Mouse (Mus musculus): Measurements from ENCODE around the gene G430095P16Rik. TPM values are rescaled to one million over a fixed set of nuclear protein-coding genes. Genes with fewer than 3 reads are reported as not detected.

Gene G430095P16Rik
- polyA plus RNA-seq (2014; fragmentation: Nextera tagmentation; extraction: Ambion mirVana): 1.5 and 1.7 TPM in 2 replicates

GRCm38 (mm10) chr8:84722850-84723570 is at the start of gene G430095P16Rik:
Gene G430095P16Rik, plus strand, starts transcription at chr8:84723007.
- peak within 1 kb of the TSS; percentile 20; the same call in 1 of the 2 replicates for H3K4me2 ChIP-seq (ENCODE audit: low read length)
- H3K9ac ChIP-seq (ENCODE audit: low read length): peak within 1 kb of the TSS; percentile 54
- 7% methylated on average over 8 of the region's 10 CpGs for whole genome bisulfite sequencing
- peaks cover 48% of the 10 kb centered on the region for H3K4me1 ChIP-seq (ENCODE audit: control insufficient read depth, insufficient read depth, low read length)
- H3K27me3 ChIP-seq (replicated peaks; ENCODE audit: control insufficient read depth, insufficient read depth, low read length): no peaks in the 10 kb centered on the region
- DNase-seq (ENCODE audit: low spot score) (peak; percentile 88), ATAC-seq (peak; percentile 83)
- H3K36me3 ChIP-seq (ENCODE audit: control insufficient read depth, insufficient read depth, low read length): peaks cover 88% of the 10 kb centered on the region
- no peaks in the 10 kb centered on the region for H3K9me3 ChIP-seq (replicated peaks; ENCODE audit: control insufficient read depth, low read length)
- peak within 1 kb of the TSS; percentile 93 for H3K27ac ChIP-seq (ENCODE audit: low read depth, low read length)
- H3K4me3 ChIP-seq (ENCODE audit: low read depth, low read length): no peak within 1 kb of the TSS

DNA sequence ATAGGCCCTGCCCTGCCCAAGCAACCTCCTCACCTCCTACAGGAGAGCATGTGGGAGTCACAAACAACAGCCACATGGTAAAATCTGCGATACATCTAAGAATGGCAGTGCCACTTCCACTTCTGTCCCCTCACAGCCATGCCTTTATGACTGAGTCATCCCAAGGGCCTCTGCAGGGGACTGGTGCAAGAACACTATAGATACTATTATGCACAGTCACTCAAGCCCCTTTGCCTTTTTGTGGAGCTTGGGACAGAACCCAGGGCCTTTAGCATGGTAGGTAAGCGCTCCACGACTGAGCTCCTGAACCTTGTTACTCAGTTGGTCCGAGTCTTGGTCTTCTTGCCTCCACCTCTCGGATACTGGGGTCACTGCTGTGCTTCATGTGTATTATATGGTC is 45.5 kb upstream of the G430095P16Rik start:
- 95% methylated on average over 5 of the region's 5 CpGs for WGBS
- H3K36me3 ChIP-seq (ENCODE audit: control insufficient read depth, insufficient read depth, low read length): peaks cover 53% of the 10 kb centered on the region
- no peak overlapping the region for H3K9ac ChIP-seq (ENCODE audit: low read length)
- ATAC-seq (no peak), DNase-seq (ENCODE audit: low spot score) (no peak)
- no peak overlapping the region for H3K4me2 ChIP-seq (ENCODE audit: low read length)
- H3K4me1 ChIP-seq (ENCODE audit: control insufficient read depth, insufficient read depth, low read length): no peaks in the 10 kb centered on the region
- no peak overlapping the region for H3K27ac ChIP-seq (ENCODE audit: low read depth, low read length)
- no peak overlapping the region for H3K4me3 ChIP-seq (ENCODE audit: low read depth, low read length)
- H3K9me3 ChIP-seq (replicated peaks; ENCODE audit: control insufficient read depth, low read length): no peaks in the 10 kb centered on the region
- H3K27me3 ChIP-seq (replicated peaks; ENCODE audit: control insufficient read depth, insufficient read depth, low read length): no peaks in the 10 kb centered on the region

DNA sequence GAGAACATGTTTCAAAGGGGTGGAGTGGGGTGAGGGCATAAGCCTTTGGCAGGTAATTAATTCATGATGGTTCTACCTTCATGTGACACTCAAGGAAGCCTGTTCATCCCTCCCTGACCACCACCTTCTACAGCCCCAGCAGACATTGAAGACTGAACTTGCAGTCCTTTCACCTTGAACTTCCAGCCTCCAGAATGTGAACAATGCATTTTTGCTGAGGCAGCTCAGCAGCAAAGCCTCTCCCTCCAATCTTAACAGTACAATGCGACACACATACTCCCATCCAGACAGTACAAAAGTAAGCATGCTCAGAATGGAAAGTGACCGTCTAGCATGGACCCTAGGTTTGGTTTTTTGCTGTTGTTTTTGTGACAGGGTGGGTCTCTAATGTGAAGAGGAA is 41.3 kb upstream of the G430095P16Rik start:
- Histone ChIP-seq H3K9me3 (replicated peaks; ENCODE audit: control insufficient read depth, low read length) (no peaks in the 10 kb centered on the region), H3K27ac (ENCODE audit: low read depth, low read length) (no peak overlapping the region), H3K4me1 (ENCODE audit: control insufficient read depth, insufficient read depth, low read length) (peaks cover 12% of the 10 kb centered on the region), H3K9ac (ENCODE audit: low read length) (no peak overlapping the region), H3K4me3 (ENCODE audit: low read depth, low read length) (no peak overlapping the region), H3K36me3 (ENCODE audit: control insufficient read depth, insufficient read depth, low read length) (peaks cover 24% of the 10 kb centered on the region), H3K4me2 (ENCODE audit: low read length) (no peak overlapping the region), H3K27me3 (replicated peaks; ENCODE audit: control insufficient read depth, insufficient read depth, low read length) (no peaks in the 10 kb centered on the region)
- no peak for DNase-seq (ENCODE audit: low spot score)
- no peak for ATAC-seq
- 82% methylated on average over 2 of the region's 2 CpGs for WGBS

- ATAC-seq (no peak), DNase-seq (ENCODE audit: low spot score) (no peak)
- no peak overlapping the region for H3K4me3 ChIP-seq (ENCODE audit: low read depth, low read length)
- H3K4me2 ChIP-seq (ENCODE audit: low read length): no peak overlapping the region
- H3K4me1 ChIP-seq (ENCODE audit: control insufficient read depth, insufficient read depth, low read length): peaks cover 16% of the 10 kb centered on the region
- no peaks in the 10 kb centered on the region for H3K9me3 ChIP-seq (replicated peaks; ENCODE audit: control insufficient read depth, low read length)
- no peak overlapping the region for H3K27ac ChIP-seq (ENCODE audit: low read depth, low read length)
- no peak overlapping the region for H3K9ac ChIP-seq (ENCODE audit: low read length)
- peaks cover 19% of the 10 kb centered on the region for H3K36me3 ChIP-seq (ENCODE audit: control insufficient read depth, insufficient read depth, low read length)
- WGBS: 92% methylated on average over 2 of the region's 2 CpGs
- no peaks in the 10 kb centered on the region for H3K27me3 ChIP-seq (replicated peaks; ENCODE audit: control insufficient read depth, insufficient read depth, low read length)
Measured at GRCm38 (mm10) chr8:84682257-84682656, 40.5 kb upstream of the G430095P16Rik start.

DNA sequence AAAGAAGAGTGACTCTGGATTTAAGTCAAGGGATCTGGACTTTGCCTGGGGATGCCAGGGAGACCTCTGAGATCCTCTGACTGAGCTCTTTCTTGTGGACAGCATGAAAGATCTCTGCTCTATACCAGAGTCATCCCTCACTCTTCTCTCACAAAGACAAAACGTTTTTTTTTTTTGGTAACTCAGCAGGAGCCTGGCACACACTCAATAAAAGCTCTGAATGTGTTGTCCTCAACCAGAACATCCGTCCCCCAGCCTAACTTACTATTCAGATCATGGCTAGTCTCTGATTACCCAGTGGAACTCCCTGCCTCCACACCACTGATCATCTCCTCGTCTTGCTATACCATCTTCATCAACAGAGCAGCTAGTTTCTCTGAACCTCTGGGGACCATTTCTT is 38.3 kb upstream of the G430095P16Rik start:
- peaks cover 16% of the 10 kb centered on the region for H3K36me3 ChIP-seq (ENCODE audit: control insufficient read depth, insufficient read depth, low read length)
- H3K9me3 ChIP-seq (replicated peaks; ENCODE audit: control insufficient read depth, low read length): no peaks in the 10 kb centered on the region
- H3K4me3 ChIP-seq (ENCODE audit: low read depth, low read length): no peak overlapping the region
- no peak overlapping the region for H3K27ac ChIP-seq (ENCODE audit: low read depth, low read length)
- DNase-seq (ENCODE audit: low spot score): no peak
- ATAC-seq: no peak
- H3K4me2 ChIP-seq (ENCODE audit: low read length): no peak overlapping the region
- no peaks in the 10 kb centered on the region for H3K27me3 ChIP-seq (replicated peaks; ENCODE audit: control insufficient read depth, insufficient read depth, low read length)
- H3K9ac ChIP-seq (ENCODE audit: low read length): no peak overlapping the region
- H3K4me1 ChIP-seq (ENCODE audit: control insufficient read depth, insufficient read depth, low read length): peaks cover 24% of the 10 kb centered on the region
- WGBS: 42% methylated on average over 3 of the region's 3 CpGs

DNA sequence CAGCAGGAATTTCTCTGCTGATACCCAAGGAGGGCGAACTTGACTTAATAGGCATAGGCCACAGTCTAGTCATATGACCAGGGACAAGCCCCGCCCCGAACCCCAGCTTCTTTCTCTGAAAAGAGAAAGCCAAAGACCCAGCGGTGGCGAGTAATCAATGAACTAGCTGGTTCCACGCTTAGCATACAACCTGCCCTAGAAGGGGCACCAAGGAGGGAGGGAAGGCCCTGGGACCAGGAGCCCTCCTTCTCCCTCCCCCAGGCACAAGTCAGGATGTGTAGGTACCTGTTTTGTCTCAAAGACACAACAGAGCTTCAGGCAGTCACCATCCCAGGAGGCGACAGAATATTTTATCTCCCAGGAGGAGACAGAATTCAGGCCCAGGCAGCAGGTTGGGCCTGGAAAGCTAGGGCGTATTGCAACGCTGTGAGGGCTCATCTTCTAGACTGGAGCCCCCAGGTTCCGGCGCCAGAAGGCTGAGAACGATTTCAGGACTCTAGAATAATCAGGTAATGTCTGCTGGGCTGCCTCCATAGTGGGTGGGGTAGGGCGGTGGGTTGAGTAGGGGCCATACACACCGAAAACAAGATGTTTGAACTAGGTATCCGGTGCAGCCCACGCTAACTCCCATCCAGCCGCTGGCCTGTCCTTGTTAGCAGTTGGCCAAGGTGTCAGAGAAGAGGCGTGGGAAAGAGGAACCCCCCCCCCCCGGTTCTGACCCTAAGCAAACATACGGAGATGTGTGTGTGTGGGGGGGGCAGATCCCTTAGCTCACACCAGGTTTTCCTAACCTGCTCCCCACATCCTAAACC is 36.4 kb upstream of the G430095P16Rik start, which contains the start of gene Trmt1:
Trmt1 (plus strand) TSS at position 117 of the 812 bp plus-strand sequence.
- H3K9me3 ChIP-seq (replicated peaks; ENCODE audit: control insufficient read depth, low read length): no peaks in the 10 kb centered on the region
- peak within 1 kb of the TSS; percentile 99 for H3K9ac ChIP-seq (ENCODE audit: low read length)
- 8% methylated on average over 20 of the region's 20 CpGs for WGBS
- ATAC-seq (no peak), DNase-seq (ENCODE audit: low spot score) (no peak)
- peak within 1 kb of the TSS; percentile 99 for H3K4me3 ChIP-seq (ENCODE audit: low read depth, low read length)
- peaks cover 20% of the 10 kb centered on the region for H3K36me3 ChIP-seq (ENCODE audit: control insufficient read depth, insufficient read depth, low read length)
- H3K4me2 ChIP-seq (ENCODE audit: low read length): peak within 1 kb of the TSS; percentile 85
- peaks cover 31% of the 10 kb centered on the region for H3K4me1 ChIP-seq (ENCODE audit: control insufficient read depth, insufficient read depth, low read length)
- peak within 1 kb of the TSS; percentile 89; the same call in 1 of the 2 replicates for H3K27ac ChIP-seq (ENCODE audit: low read depth, low read length)
- H3K27me3 ChIP-seq (replicated peaks; ENCODE audit: control insufficient read depth, insufficient read depth, low read length): no peaks in the 10 kb centered on the region

- Histone ChIP-seq H3K9me3 (replicated peaks; ENCODE audit: control insufficient read depth, low read length) (no peaks in the 10 kb centered on the region), H3K27me3 (replicated peaks; ENCODE audit: control insufficient read depth, insufficient read depth, low read length) (no peaks in the 10 kb centered on the region), H3K4me1 (ENCODE audit: control insufficient read depth, insufficient read depth, low read length) (peaks cover 31% of the 10 kb centered on the region), H3K27ac (ENCODE audit: low read depth, low read length) (peak overlapping the region; percentile 89), H3K9ac (ENCODE audit: low read length) (peak overlapping the region; percentile 99), H3K36me3 (ENCODE audit: control insufficient read depth, insufficient read depth, low read length) (peaks cover 23% of the 10 kb centered on the region), H3K4me3 (ENCODE audit: low read depth, low read length) (peak overlapping the region; percentile 99), H3K4me2 (ENCODE audit: low read length) (peak overlapping the region; percentile 85)
- no peak for DNase-seq (ENCODE audit: low spot score)
- peak; percentile 26 for ATAC-seq
- WGBS: under 1% methylated on average over 52 of the region's 62 CpGs
Measured at GRCm38 (mm10) chr8:84687003-84687704, 35.7 kb upstream of the G430095P16Rik start.

DNA sequence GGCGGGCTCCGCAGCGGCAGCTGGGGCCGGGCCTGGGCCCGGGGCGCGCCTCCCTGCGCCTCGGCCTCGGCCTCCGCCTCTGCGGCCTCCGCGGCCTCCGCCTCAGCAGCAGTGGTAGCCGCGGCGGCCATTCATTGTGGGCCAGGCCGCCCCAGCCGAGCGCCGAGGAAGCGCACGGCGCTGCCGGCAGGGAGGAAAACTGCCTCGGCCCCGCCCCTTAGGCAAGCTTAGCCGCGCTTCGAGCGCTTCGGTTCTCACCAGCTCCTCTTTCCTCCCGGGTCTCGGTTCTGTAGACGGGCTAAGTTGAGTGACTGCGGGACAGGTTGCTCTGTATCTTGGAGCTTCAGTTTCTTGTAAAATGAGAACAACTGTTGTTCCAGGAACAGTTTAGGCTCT is 35.1 kb upstream of the G430095P16Rik start, which contains the start of gene Nacc1:
Nacc1 (minus strand) TSS at position 158 of the 396 bp plus-strand sequence.
- H3K27ac ChIP-seq (ENCODE audit: low read depth, low read length): peak within 1 kb of the TSS; percentile 89
- H3K27me3 ChIP-seq (replicated peaks; ENCODE audit: control insufficient read depth, insufficient read depth, low read length): no peaks in the 10 kb centered on the region
- peak within 1 kb of the TSS; percentile 99 for H3K9ac ChIP-seq (ENCODE audit: low read length)
- H3K4me1 ChIP-seq (ENCODE audit: control insufficient read depth, insufficient read depth, low read length): peaks cover 31% of the 10 kb centered on the region
- peak within 1 kb of the TSS; percentile 90 for H3K4me2 ChIP-seq (ENCODE audit: low read length)
- no peaks in the 10 kb centered on the region for H3K9me3 ChIP-seq (replicated peaks; ENCODE audit: control insufficient read depth, low read length)
- peak within 1 kb of the TSS; percentile 99 for H3K4me3 ChIP-seq (ENCODE audit: low read depth, low read length)
- ATAC-seq (peak; percentile 85), DNase-seq (ENCODE audit: low spot score) (peak; percentile 95)
- WGBS: under 1% methylated on average over 29 of the region's 37 CpGs
- peaks cover 26% of the 10 kb centered on the region for H3K36me3 ChIP-seq (ENCODE audit: control insufficient read depth, insufficient read depth, low read length)

All from forebrain, embryonic 14.5 days (tissue).